Comparison of ENCODE assay signal across 17 mouse cellular contexts in genomic region chr7:133286216-133286615, GRCm38 (mm10).
DNase-seq lines count a peak whose midpoint lies in the region; ATAC-seq lines count a peak whose summit lies in the region.
"Had no signal": no experiment of that assay in that cellular context is flagged by ENCODE, and none has a peak within 500 bp of the region (broad histone marks: within the 10 kb centered on the region; RNA-seq: fewer than 3 reads in every experiment).

No protein-coding gene starts in this region.

- no peak for DNase-seq in cerebellum, postnatal 4 days (ENCODE audit: low spot score in 2 of 2)
- DNase-seq in brain, adult 2 months (ENCODE audit: low read depth, low spot score): peak; percentile 18
- peak; percentile 32 to 49 for DNase-seq in cerebellum, postnatal 10 days
- no peak for DNase-seq in kidney, postnatal 14 days
- no peak for DNase-seq in urinary bladder, postnatal 4 days (ENCODE audit: low spot score in 2 of 2)
- DNase-seq: adrenal gland, adult 8-10 months; embryo, embryonic 11 days; gastrocnemius, postnatal 25 days; heart, adult 18-20 months; heart, postnatal 10 days; heart, postnatal 36 days; kidney, adult 11 months had no signal

- ATAC-seq in cerebellum, adult (ENCODE audit: insufficient number of reproducible peaks, low FRiP score, low TSS enrichment): peak; percentile 6; the same call in 1 of the 2 replicates
- ATAC-seq: activated CD4-positive, CD25-positive, alpha-beta regulatory T cell, adult 4 months; forebrain, embryonic 15.5 days; hindbrain, embryonic 16.5 days; intestine, embryonic 15.5 days had no signal

Comparison
In these comparisons a context has a peak if more than half of its experiments do, and no peak if none do; other contexts are left out.
1. DNase-seq: peak in brain, adult 2 months (single experiment) and cerebellum, postnatal 10 days (2 of 2); none in cerebellum, postnatal 4 days (0 of 2), kidney, postnatal 14 days (single experiment) and urinary bladder, postnatal 4 days (0 of 2).